Mouse (Mus musculus) macrophage (primary cell): ENCODE data around the gene Gm3233. TPM values are rescaled to one million over a fixed set of nuclear protein-coding genes. Genes with fewer than 3 reads are reported as not detected.
"Not testable (repeated sequence)": the region's sequence is repeated elsewhere in the genome, so short reads cannot be mapped to it uniquely, and the experiment has no call there.

ENCODE experiments used
- H3K27ac ChIP-seq: fragments of 350-480 bp; formaldehyde crosslinking; 2 replicates; pipeline ENCODE4 v1.9.0; 2021
- H3K36me3 ChIP-seq: fragments of 350-480 bp; formaldehyde crosslinking; 2 replicates; pipeline ENCODE4 v1.9.0; 2021; ENCODE audit errors: inconsistent target
- H3K4me3 ChIP-seq: fragments of 350-480 bp; formaldehyde crosslinking; 2 replicates; pipeline ENCODE4 v1.9.0; 2021; ENCODE audit errors: inconsistent target
- H3K79me2 ChIP-seq: fragments of 350-480 bp; formaldehyde crosslinking; 2 replicates; pipeline ENCODE4 v1.9.0; 2021; ENCODE audit errors: inconsistent target
- WGBS: methylation state at CpG from one replicate; pipeline ENCODE4 v1.1.7; 2026; ENCODE audit warnings: inconsistent platforms; ENCODE audit not compliant: missing documents; 5-methylcytosine and 5-hydroxymethylcytosine counted together
- polyA plus RNA-seq: library from polyadenylated mRNA; stranded (reverse); fragments of 250-400 nt; gene quantifications from 3 replicates; pipeline ENCODE4 v1.2.4, GENCODE M21; 2018; ENCODE audit warnings: inconsistent platforms
- total RNA-seq, 78 experiments: library from RNA; depleted of rRNA; stranded (reverse); fragments of 250-400 nt; gene quantifications; 1 replicate in 9 of 78; 2 replicates in 24 of 78; 3 replicates in 43 of 78; 4 replicates in 2 of 78; pipeline ENCODE4 v1.2.4; 2018; ENCODE audit warnings: inconsistent platforms in 56 of 78

Gene Gm3233
- not detected for total RNA-seq (2018; cell fraction: chromatin; rRNA removed)
- not detected for total RNA-seq (2018; cell fraction: cytosol; rRNA removed)
- not detected for total RNA-seq (2018; cell fraction: nucleus; rRNA removed)
- not detected in 3 replicates for polyA plus RNA-seq

DNA sequence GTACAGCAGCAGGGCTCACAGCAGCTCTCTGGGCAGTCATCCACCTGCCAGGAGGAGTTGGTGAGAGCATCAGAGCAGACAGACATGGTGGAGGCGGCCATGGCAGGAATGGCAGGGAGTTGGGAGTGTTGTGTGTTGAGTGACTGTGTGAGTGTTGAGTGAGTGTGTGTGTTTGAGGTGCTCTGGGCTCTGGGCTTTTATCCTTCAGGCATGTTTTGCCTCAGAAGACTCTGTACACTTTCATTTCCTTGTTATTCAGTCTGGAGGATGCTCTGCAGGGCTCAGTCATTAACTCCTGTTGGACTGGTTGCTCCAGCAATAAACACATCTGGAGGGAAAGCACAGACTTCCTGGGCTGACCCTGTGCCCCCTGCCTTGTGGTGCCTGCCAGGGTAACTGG lies at the start of gene Gm3233:
Gene Gm3233, minus strand, starts transcription at position 101 of the 400 bp plus-strand sequence.
- H3K36me3 ChIP-seq, H3K4me3 ChIP-seq, H3K27ac ChIP-seq, H3K79me2 ChIP-seq: not testable (repeated sequence)
- no CpG with 5 or more reads among the region's 1 CpGs for WGBS

- WGBS = 71% methylated on average over 3 of the region's 3 CpGs
- no peaks in the 10 kb centered on the region for H3K36me3 ChIP-seq
- no peak overlapping the region for H3K4me3 ChIP-seq
- H3K27ac ChIP-seq = no peak overlapping the region
- no peaks in the 10 kb centered on the region for H3K79me2 ChIP-seq
These were observed 44.6 kb upstream of the Gm3233 start for GRCm38 (mm10) chr10:77804095-77804494.

DNA sequence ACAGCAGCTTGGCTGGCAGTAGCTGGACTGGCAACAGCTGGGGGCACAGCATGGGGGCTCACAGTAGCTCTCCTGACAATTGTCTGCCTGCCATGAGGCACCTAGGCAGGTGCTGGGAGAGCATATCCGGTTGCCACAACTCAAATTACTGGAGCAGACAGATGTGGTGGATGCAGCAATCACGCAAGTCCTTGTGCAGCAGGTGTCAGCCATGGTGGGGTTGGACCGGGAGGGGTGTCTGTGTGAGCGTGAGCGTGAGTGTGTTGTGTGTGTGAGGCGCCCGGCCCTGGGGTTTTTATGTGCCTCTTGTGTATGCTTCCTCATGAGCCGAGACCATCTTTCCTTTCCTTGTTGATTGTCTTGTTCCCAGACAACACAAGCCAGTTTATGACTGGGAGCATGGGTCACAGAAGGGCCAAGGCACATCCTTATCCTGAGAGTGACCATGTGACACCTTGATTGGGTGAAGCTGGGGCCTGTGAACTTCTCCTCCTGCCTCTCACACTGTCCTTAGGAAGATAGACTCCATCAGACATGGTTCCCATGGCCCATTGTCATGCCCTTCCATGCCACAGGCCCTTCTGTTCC lies 39.5 kb upstream of the Gm3233 start, which contains the start of gene Gm19668:
Gene Gm19668, minus strand, starts transcription at position 213 of the 588 bp plus-strand sequence.
- Histone ChIP-seq H3K36me3 (no peaks in the 10 kb centered on the region), H3K4me3 (no peak within 1 kb of the TSS), H3K79me2 (no peaks in the 10 kb centered on the region), H3K27ac (no peak within 1 kb of the TSS)
- 61% methylated on average over 8 of the region's 8 CpGs for WGBS

DNA sequence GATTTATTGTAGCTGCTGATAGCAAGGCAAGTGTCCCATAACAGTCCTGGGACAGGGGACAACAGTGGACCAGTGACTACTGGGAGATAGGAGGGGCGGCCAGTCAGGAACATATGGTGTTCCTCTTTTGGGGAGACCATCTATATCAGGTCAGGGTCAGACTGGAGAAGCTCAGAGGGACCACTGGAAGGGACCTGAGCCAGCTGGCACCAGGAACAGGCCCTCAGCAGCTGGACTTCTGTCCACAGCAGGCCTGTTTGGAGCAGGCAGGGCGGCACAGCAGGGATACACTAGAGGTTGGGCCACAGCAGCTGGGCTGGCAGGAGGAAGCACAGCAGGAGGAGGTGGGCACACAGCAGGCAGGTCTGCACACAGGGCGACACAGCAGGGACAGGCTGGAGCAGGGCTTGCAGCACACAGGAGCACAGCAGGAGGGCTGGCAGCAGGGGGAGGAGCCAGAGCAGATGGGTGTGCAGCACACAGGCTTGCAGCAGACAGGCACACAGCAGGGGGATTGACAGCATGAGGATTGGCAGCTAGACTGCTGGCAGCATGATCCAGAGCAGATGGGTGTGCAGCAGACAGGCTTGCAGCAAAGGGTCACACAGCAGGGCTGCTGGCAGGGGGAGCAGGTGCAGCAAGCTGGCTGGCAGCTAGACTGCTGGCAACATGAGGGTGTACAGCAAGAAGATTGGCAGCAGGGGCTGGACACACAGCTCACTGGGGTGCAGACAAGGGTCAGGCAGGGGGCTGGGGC lies 38.9 kb upstream of the Gm3233 start:
- not testable (repeated sequence) for H3K4me3 ChIP-seq, H3K27ac ChIP-seq, H3K79me2 ChIP-seq, H3K36me3 ChIP-seq
- 65% methylated on average over 2 of the region's 3 CpGs for WGBS

DNA sequence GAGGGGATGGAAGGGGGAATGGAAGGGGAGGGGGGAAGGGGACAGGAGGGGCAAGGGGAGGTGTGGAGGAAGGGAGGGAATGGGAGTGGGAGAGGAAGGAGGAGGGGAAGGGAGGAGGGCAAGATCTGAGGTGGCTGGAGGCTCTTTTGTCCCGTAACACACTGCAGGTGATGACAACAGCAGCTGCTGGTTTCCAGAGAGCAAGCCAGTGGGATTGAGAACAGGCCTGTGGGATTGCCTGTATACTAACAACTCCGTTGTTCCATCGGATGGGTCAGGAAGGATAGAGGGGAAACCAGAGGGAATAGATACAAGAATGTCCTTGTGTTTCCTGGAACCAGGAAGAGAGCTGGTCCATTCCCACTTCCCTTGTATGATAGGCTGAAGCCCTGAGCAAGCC lies 38.2 kb upstream of the Gm3233 start:
- H3K4me3 ChIP-seq = no peak overlapping the region
- no peaks in the 10 kb centered on the region for H3K36me3 ChIP-seq
- no peaks in the 10 kb centered on the region for H3K79me2 ChIP-seq
- WGBS = 66% methylated on average over 3 of the region's 3 CpGs
- H3K27ac ChIP-seq = no peak overlapping the region

DNA sequence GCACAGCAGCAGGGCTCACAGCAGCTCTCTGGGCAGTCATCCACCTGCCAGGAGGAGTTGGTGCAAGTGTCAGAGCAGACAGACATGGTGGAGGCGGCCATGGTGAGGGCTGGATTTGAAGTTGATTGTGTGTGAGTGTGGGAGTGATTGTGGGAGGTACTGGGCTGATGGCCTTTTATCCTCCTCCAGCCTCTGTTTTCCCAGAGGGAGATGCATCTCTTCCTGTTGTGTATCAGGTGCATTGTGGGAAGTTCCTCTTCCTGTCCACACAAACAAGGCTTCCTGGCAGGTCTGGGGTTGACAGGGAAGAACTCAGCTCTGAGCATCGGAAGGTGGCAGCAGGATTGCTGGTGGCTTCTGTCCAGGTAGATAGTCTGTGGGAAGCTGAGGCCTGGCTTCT lies 35.5 kb upstream of the Gm3233 start, which contains the start of gene Gm9639:
Gene Gm9639, minus strand, starts transcription at position 101 of the 400 bp plus-strand sequence.
- no peaks in the 10 kb centered on the region for H3K79me2 ChIP-seq
- no peak within 1 kb of the TSS for H3K27ac ChIP-seq
- H3K36me3 ChIP-seq = no peaks in the 10 kb centered on the region
- H3K4me3 ChIP-seq = no peak within 1 kb of the TSS
- WGBS = 78% methylated on average over 2 of the region's 2 CpGs

DNA sequence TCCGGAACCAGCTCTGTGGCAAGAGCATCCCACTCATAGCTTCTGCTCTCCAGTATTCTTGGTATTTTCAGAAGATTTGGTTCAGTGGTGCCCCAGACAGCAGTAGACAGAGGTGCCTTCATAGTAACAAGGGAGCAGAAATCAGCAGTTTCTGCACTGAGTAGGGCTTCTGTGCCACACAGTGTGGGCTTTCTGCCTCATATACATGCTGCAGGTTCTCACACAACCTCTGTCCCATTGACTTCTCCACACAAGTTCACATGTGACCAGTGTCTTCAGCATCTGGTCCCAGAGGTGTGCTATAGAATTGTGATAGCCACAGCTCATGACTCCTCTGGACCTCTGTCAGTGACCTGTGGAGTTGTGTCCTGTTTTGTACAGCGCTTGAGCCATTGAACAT lies 29.1 kb upstream of the Gm3233 start:
- Histone ChIP-seq H3K36me3 (no peaks in the 10 kb centered on the region), H3K4me3 (no peak overlapping the region), H3K79me2 (no peaks in the 10 kb centered on the region), H3K27ac (no peak overlapping the region)
- WGBS = 78% methylated on average over 2 of the region's 2 CpGs

DNA sequence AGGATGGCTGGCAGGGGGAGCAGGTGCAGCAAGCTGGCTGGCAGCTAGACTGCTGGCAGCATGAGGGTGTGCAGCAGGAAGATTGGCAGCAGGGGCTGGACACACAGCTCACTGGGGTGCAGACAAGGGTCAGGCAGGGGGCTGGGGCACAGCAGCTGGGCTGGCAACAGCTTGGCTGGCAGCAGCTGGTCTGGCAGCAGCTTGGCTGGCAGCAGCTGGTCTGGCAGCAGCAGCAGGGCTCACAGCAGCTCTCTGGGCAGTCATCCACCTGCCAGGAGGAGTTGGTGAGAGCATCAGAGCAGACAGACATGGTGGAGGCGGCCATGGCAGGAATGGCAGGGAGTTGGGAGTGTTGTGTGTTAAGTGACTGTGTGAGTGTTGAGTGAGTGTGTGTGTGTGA lies 28.4 kb upstream of the Gm3233 start, which contains the start of gene Gm7137:
Gene Gm7137, minus strand, starts transcription at position 325 of the 400 bp plus-strand sequence.
- H3K79me2 ChIP-seq, H3K27ac ChIP-seq, H3K36me3 ChIP-seq, H3K4me3 ChIP-seq: not testable (repeated sequence)
- WGBS = no CpG with 5 or more reads among the region's 1 CpGs

GRCm38 (mm10) chr10:77783396-77783795 lies 23.9 kb upstream of the Gm3233 start:
- H3K27ac ChIP-seq, H3K36me3 ChIP-seq, H3K4me3 ChIP-seq, H3K79me2 ChIP-seq: not testable (repeated sequence)
- no CpG with 5 or more reads among the region's 3 CpGs for WGBS

DNA sequence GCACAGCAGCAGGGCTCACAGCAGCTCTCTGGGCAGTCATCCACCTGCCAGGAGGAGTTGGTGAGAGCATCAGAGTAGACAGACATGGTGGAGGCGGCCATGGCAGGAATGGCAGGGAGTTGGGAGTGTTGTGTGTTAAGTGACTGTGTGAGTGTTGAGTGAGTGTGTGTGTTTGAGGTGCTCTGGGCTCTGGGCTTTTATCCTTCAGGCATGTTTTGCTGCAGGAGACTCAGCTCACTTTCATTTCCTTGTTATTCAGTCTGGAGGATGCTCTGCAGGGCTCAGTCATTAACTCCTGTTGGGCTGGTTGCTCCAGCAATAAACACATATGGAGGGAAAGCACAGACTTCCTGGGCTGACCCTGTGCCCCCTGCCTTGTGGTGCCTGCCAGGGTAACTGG lies 23.0 kb upstream of the Gm3233 start, which contains the start of gene Gm3250:
Gene Gm3250, minus strand, starts transcription at position 101 of the 400 bp plus-strand sequence.
- H3K79me2 ChIP-seq, H3K36me3 ChIP-seq, H3K4me3 ChIP-seq, H3K27ac ChIP-seq: not testable (repeated sequence)
- WGBS = no CpG with 5 or more reads among the region's 1 CpGs

DNA sequence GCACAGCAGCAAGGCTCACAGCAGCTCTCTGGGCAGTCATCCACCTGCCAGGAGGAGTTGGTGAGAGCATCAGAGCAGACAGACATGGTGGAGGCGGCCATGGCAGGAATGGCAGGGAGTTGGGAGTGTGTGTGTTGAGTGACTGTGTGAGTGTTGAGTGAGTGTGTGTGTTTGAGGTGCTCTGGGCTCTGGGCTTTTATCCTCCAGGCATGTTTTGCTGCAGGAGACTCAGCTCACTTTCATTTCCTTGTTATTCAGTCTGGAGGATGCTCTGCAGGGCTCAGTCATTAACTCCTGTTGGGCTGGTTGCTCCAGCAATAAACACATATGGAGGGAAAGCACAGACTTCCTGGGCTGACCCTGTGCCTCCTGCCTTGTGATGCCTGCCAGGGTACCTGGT lies 17.4 kb upstream of the Gm3233 start, which contains the start of gene Gm7138:
Gene Gm7138, minus strand, starts transcription at position 101 of the 400 bp plus-strand sequence.
- H3K27ac ChIP-seq, H3K79me2 ChIP-seq, H3K4me3 ChIP-seq, H3K36me3 ChIP-seq: not testable (repeated sequence)
- WGBS = 80% methylated on average over 1 of the region's 1 CpGs

DNA sequence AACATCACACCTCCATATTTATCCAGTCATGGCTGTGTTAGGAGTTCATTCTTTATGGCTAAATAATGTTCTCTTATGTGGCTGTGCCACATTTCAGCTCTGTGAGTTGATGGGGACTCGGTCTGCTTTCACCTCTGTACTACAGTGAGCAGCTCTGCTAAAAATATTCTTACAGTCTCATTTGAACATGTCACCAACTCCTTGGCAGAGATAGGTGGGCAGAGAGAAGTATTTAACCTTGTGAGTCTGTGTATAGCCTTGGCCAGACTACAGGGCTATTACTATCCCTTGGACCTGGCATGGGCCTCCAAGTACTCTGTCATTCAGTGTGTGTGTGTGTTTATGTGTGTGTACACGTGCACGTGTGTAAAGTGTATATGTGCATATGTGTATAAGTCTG lies 12.7 kb upstream of the Gm3233 start:
- H3K36me3 ChIP-seq, H3K27ac ChIP-seq: not testable (repeated sequence)
- no CpG with 5 or more reads among the region's 3 CpGs for WGBS

GRCm38 (mm10) chr10:77771225-77771624 lies 11.7 kb upstream of the Gm3233 start, which contains the start of gene Gm3238:
Gene Gm3238 (minus strand): TSS chr10:77771325.
- WGBS = no CpG with 5 or more reads among the region's 1 CpGs
- not testable (repeated sequence) for H3K36me3 ChIP-seq

More for the DNA sequence above, 12.7 kb upstream of the Gm3233 start:
- H3K79me2 ChIP-seq, H3K4me3 ChIP-seq: not testable (repeated sequence)

DNA sequence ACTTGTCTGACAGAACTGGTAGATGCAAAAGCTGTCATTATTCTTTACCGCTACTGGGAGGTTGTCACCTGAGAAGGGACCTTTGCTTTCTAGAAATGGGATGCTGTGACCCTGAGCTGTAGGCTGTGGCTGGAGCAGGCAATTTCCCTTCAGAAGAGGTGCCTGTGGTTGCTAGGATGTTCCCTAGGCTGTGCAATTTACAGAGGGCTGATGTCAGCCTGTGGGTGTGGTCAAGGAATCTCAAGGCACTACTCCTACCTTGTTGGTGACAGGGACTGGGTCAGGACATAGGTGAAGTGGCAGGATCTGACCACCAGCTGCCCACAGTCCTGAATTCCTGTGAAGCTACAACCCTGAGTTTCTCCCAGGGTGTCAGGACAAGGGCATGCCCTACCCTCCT lies 10.2 kb upstream of the Gm3233 start:
- WGBS = 92% methylated on average over 1 of the region's 1 CpGs
- Histone ChIP-seq H3K4me3 (no peak overlapping the region), H3K79me2 (no peaks in the 10 kb centered on the region), H3K27ac (no peak overlapping the region), H3K36me3 (no peaks in the 10 kb centered on the region)

More at GRCm38 (mm10) chr10:77771225-77771624, 11.7 kb upstream of the Gm3233 start, which contains the start of gene Gm3238:
- H3K79me2 ChIP-seq, H3K4me3 ChIP-seq, H3K27ac ChIP-seq: not testable (repeated sequence)

DNA sequence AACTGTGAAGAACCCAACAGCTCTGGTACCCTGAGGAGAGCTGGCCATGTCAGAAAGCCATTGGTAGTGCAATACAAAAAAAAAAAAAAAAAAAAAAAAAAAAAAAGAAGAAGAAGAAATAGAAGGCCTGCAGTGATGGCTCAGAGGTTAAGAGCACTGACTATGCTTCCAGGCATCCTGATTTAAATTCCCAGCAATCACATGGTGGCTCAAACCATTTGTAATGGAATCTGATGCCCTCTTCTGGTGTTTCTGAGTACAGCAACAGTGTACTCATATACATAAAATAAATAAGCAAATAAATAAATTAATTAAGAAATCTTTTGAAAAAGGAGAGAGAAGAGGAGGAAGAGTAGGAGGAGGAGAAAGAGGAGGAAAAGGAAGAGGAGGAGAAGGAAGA lies 6.0 kb downstream of the Gm3233 start:
- Histone ChIP-seq H3K27ac (no peak overlapping the region), H3K36me3 (no peaks in the 10 kb centered on the region), H3K4me3 (no peak overlapping the region), H3K79me2 (no peaks in the 10 kb centered on the region)
